Mouse (Mus musculus) forebrain, embryonic 13.5 days (tissue): ENCODE results near the gene Gcgr. TPM values are rescaled to one million over a fixed set of nuclear protein-coding genes. Genes with fewer than 3 reads are reported as not detected.
A peak's percentile ranks its signal among the peaks of the same experiment; 100 is the strongest.

Source experiments
- ATAC-seq: fragments of 200-750 bp; cut with Nextera tagmentation; 2 replicates; pipeline ENCODE4 v1.8.0; 2017
- H3K27ac ChIP-seq: fragments of 300-500 bp; sonication (generic); 2 replicates; pipeline ENCODE4 v1.5.1; 2015; ENCODE audit warnings: inconsistent platforms, mild to moderate bottlenecking, moderate library complexity
- H3K27me3 ChIP-seq: fragments of 300-500 bp; sonication (generic); 2 replicates; pipeline ENCODE4 v1.6.1; 2015; ENCODE audit warnings: mild to moderate bottlenecking, inconsistent platforms
- H3K36me3 ChIP-seq: fragments of 300-500 bp; sonication (generic); 2 replicates; pipeline ENCODE4 v1.6.1; 2015; ENCODE audit warnings: mild to moderate bottlenecking, inconsistent platforms; ENCODE audit not compliant: poor library complexity, severe bottlenecking
- H3K4me1 ChIP-seq: fragments of 300-500 bp; sonication (generic); 2 replicates; pipeline ENCODE4 v1.6.1; 2015; ENCODE audit warnings: inconsistent platforms
- H3K4me2 ChIP-seq: fragments of 300-500 bp; sonication (generic); 2 replicates; pipeline ENCODE4 v1.6.1; 2015; ENCODE audit warnings: inconsistent platforms, mild to moderate bottlenecking, moderate library complexity
- H3K4me3 ChIP-seq: fragments of 300-500 bp; sonication (generic); 2 replicates; pipeline ENCODE4 v1.5.1; 2015; ENCODE audit warnings: mild to moderate bottlenecking, inconsistent platforms
- H3K9ac ChIP-seq: fragments of 300-500 bp; sonication (generic); 2 replicates; pipeline ENCODE4 v1.6.1; 2015; ENCODE audit warnings: mild to moderate bottlenecking, inconsistent platforms
- H3K9me3 ChIP-seq: fragments of 300-500 bp; sonication (generic); replicated peaks from 2 replicates; pipeline ENCODE4 v1.6.1; 2016; ENCODE audit warnings: inconsistent platforms
- WGBS: fragments of 180-500 bp; shearing (Covaris S2); methylation state at CpG from one replicate; pipeline ENCODE4 v1.1.7; 2015; 5-methylcytosine and 5-hydroxymethylcytosine counted together
- polyA plus RNA-seq: library from polyadenylated mRNA; unstranded; fragments of >200 nt; fragmentation: Nextera tagmentation; extraction: Ambion mirVana; gene quantifications from 2 replicates; pipeline ENCODE4 v1.2.1, GENCODE M21; 2015

Gene Gcgr
- polyA plus RNA-seq, 1 experiment from 2014 or later, result 0.08 TPM

GRCm38 (mm10) chr11:120493351-120493750, 37.1 kb upstream of the Gcgr start:
- Histone ChIP-seq H3K27ac (peak overlapping the region; percentile 76), H3K36me3 (peaks cover 51% of the 10 kb centered on the region), H3K9me3 (no peaks in the 10 kb centered on the region), H3K4me1 (peaks cover 40% of the 10 kb centered on the region), H3K4me3 (peak overlapping the region; percentile 96), H3K4me2 (peak overlapping the region; percentile 81), H3K27me3 (no peaks in the 10 kb centered on the region), H3K9ac (peak overlapping the region; percentile 92)
- ATAC-seq, result no peak
- 43% methylated on average over 3 of the region's 3 CpGs for WGBS

GRCm38 (mm10) chr11:120493911-120494310, 36.6 kb upstream of the Gcgr start:
- H3K27me3 ChIP-seq, result no peaks in the 10 kb centered on the region
- no peak overlapping the region for H3K4me3 ChIP-seq
- H3K36me3 ChIP-seq, result peaks cover 51% of the 10 kb centered on the region
- peak overlapping the region; percentile 81; the same call in 1 of the 2 replicates for H3K4me2 ChIP-seq
- no peak for ATAC-seq
- H3K9ac ChIP-seq, result no peak overlapping the region; the same call in 1 of the 2 replicates
- peaks cover 39% of the 10 kb centered on the region for H3K4me1 ChIP-seq
- no peak overlapping the region for H3K27ac ChIP-seq
- H3K9me3 ChIP-seq, result no peaks in the 10 kb centered on the region
- 88% methylated on average over 3 of the region's 3 CpGs for WGBS

- peaks cover 55% of the 10 kb centered on the region for H3K36me3 ChIP-seq
- ATAC-seq, result no peak
Observed at GRCm38 (mm10) chr11:120497436-120497835, 33.1 kb upstream of the Gcgr start.

GRCm38 (mm10) chr11:120498226-120498625, 32.3 kb upstream of the Gcgr start:
- no peak overlapping the region for H3K27ac ChIP-seq
- H3K4me1 ChIP-seq, result peaks cover 7% of the 10 kb centered on the region

More at GRCm38 (mm10) chr11:120497436-120497835, 33.1 kb upstream of the Gcgr start:
- 92% methylated on average over 3 of the region's 3 CpGs for WGBS
- no peak overlapping the region for H3K9ac ChIP-seq
- H3K27ac ChIP-seq, result no peak overlapping the region
- peaks cover 15% of the 10 kb centered on the region for H3K4me1 ChIP-seq
- no peaks in the 10 kb centered on the region for H3K9me3 ChIP-seq
- H3K4me3 ChIP-seq, result no peak overlapping the region
- no peak overlapping the region for H3K4me2 ChIP-seq
- H3K27me3 ChIP-seq, result no peaks in the 10 kb centered on the region

GRCm38 (mm10) chr11:120498891-120499290, 31.6 kb upstream of the Gcgr start:
- peaks cover 55% of the 10 kb centered on the region for H3K36me3 ChIP-seq
- 0 out of 2 replicates have a peak, but pooled peaks cover under 1% of the 10 kb centered on the region for H3K4me1 ChIP-seq
- H3K9me3 ChIP-seq, result no peaks in the 10 kb centered on the region
- ATAC-seq, result no peak
- no peak overlapping the region for H3K27ac ChIP-seq
- H3K4me3 ChIP-seq, result no peak overlapping the region
- H3K4me2 ChIP-seq, result no peak overlapping the region
- WGBS, result 84% methylated on average over 5 of the region's 5 CpGs
- no peak overlapping the region; the same call in 1 of the 2 replicates for H3K9ac ChIP-seq
- H3K27me3 ChIP-seq, result no peaks in the 10 kb centered on the region

More at GRCm38 (mm10) chr11:120498226-120498625, 32.3 kb upstream of the Gcgr start:
- Histone ChIP-seq H3K9me3 (no peaks in the 10 kb centered on the region), H3K36me3 (peaks cover 55% of the 10 kb centered on the region), H3K4me2 (no peak overlapping the region), H3K27me3 (no peaks in the 10 kb centered on the region), H3K4me3 (no peak overlapping the region), H3K9ac (no peak overlapping the region)
- no peak for ATAC-seq
- WGBS, result 94% methylated on average over 12 of the region's 12 CpGs

GRCm38 (mm10) chr11:120499894-120500293, 30.6 kb upstream of the Gcgr start:
- H3K4me2 ChIP-seq, result no peak overlapping the region
- no peak overlapping the region for H3K9ac ChIP-seq
- 81% methylated on average over 6 of the region's 6 CpGs for WGBS
- peaks cover 46% of the 10 kb centered on the region for H3K36me3 ChIP-seq
- ATAC-seq, result no peak
- no peaks in the 10 kb centered on the region for H3K4me1 ChIP-seq
- H3K27me3 ChIP-seq, result no peaks in the 10 kb centered on the region
- no peak overlapping the region for H3K4me3 ChIP-seq
- H3K9me3 ChIP-seq, result no peaks in the 10 kb centered on the region
- H3K27ac ChIP-seq, result no peak overlapping the region

GRCm38 (mm10) chr11:120500357-120500756, 30.1 kb upstream of the Gcgr start:
- Histone ChIP-seq H3K36me3 (peaks cover 42% of the 10 kb centered on the region), H3K4me3 (no peak overlapping the region), H3K4me1 (no peaks in the 10 kb centered on the region), H3K27ac (no peak overlapping the region), H3K27me3 (no peaks in the 10 kb centered on the region), H3K9me3 (no peaks in the 10 kb centered on the region), H3K4me2 (no peak overlapping the region), H3K9ac (no peak overlapping the region)
- ATAC-seq, result no peak
- 23% methylated on average over 3 of the region's 3 CpGs for WGBS

- Histone ChIP-seq H3K9me3 (no peaks in the 10 kb centered on the region), H3K9ac (no peak overlapping the region), H3K4me2 (no peak overlapping the region), H3K4me3 (no peak overlapping the region), H3K4me1 (no peaks in the 10 kb centered on the region), H3K27me3 (no peaks in the 10 kb centered on the region), H3K27ac (no peak overlapping the region), H3K36me3 (peaks cover 35% of the 10 kb centered on the region)
- ATAC-seq, result no peak
- WGBS, result 69% methylated on average over 6 of the region's 6 CpGs
Observed at GRCm38 (mm10) chr11:120501018-120501417, 29.5 kb upstream of the Gcgr start.

GRCm38 (mm10) chr11:120501701-120502100, 28.8 kb upstream of the Gcgr start:
- no peak overlapping the region for H3K27ac ChIP-seq
- no peak overlapping the region for H3K4me3 ChIP-seq
- no peak overlapping the region for H3K4me2 ChIP-seq
- H3K9me3 ChIP-seq, result no peaks in the 10 kb centered on the region
- H3K36me3 ChIP-seq, result peaks cover 28% of the 10 kb centered on the region
- H3K4me1 ChIP-seq, result no peaks in the 10 kb centered on the region
- WGBS, result 90% methylated on average over 4 of the region's 4 CpGs
- no peaks in the 10 kb centered on the region for H3K27me3 ChIP-seq
- no peak overlapping the region for H3K9ac ChIP-seq
- no peak for ATAC-seq

GRCm38 (mm10) chr11:120505661-120506060, 24.8 kb upstream of the Gcgr start:
- Histone ChIP-seq H3K9ac (no peak overlapping the region), H3K27ac (no peak overlapping the region), H3K4me1 (peaks cover 5% of the 10 kb centered on the region), H3K9me3 (no peaks in the 10 kb centered on the region), H3K27me3 (no peaks in the 10 kb centered on the region), H3K36me3 (no peaks in the 10 kb centered on the region), H3K4me2 (no peak overlapping the region), H3K4me3 (no peak overlapping the region)
- no peak for ATAC-seq
- WGBS, result 93% methylated on average over 3 of the region's 3 CpGs

GRCm38 (mm10) chr11:120506899-120507298, 23.6 kb upstream of the Gcgr start:
- no peak for ATAC-seq
- 58% methylated on average over 4 of the region's 4 CpGs for WGBS
- no peak overlapping the region for H3K27ac ChIP-seq
- no peak overlapping the region for H3K9ac ChIP-seq
- no peak overlapping the region for H3K4me3 ChIP-seq
- H3K4me2 ChIP-seq, result no peak overlapping the region
- peaks cover 7% of the 10 kb centered on the region for H3K4me1 ChIP-seq
- H3K9me3 ChIP-seq, result no peaks in the 10 kb centered on the region
- H3K36me3 ChIP-seq, result no peaks in the 10 kb centered on the region
- no peaks in the 10 kb centered on the region for H3K27me3 ChIP-seq

GRCm38 (mm10) chr11:120507611-120508289, 22.7 kb upstream of the Gcgr start:
- WGBS, result 84% methylated on average over 13 of the region's 13 CpGs
- no peak overlapping the region for H3K27ac ChIP-seq
- no peak overlapping the region for H3K4me2 ChIP-seq
- H3K9ac ChIP-seq, result no peak overlapping the region
- peaks cover 7% of the 10 kb centered on the region for H3K4me1 ChIP-seq
- no peak overlapping the region for H3K4me3 ChIP-seq
- no peaks in the 10 kb centered on the region for H3K9me3 ChIP-seq
- ATAC-seq, result no peak
- H3K27me3 ChIP-seq, result no peaks in the 10 kb centered on the region
- no peaks in the 10 kb centered on the region for H3K36me3 ChIP-seq
